Mouse (Mus musculus) stomach, postnatal 0 days (tissue): Measurements from ENCODE around the gene Trim11. TPM values are rescaled to one million over a fixed set of nuclear protein-coding genes. Genes with fewer than 3 reads are reported as not detected.
A peak's percentile ranks its signal among the peaks of the same experiment; 100 is the strongest.

ENCODE experiments used
- ATAC-seq: fragments of 200-750 bp; cut with Nextera tagmentation; 2 replicates; pipeline ENCODE4 v1.8.0; 2017; ENCODE audit not compliant: low FRiP score, low TSS enrichment
- DNase-seq: peaks from one replicate; pipeline ENCODE4 v3.0.0-alpha.2; 2016; ENCODE audit warnings: low spot score
- H3K27ac ChIP-seq: fragments of 300-500 bp; sonication (generic); replicated peaks from 2 replicates; pipeline ENCODE4 v1.5.1; 2014; ENCODE audit warnings: mild to moderate bottlenecking, control low read depth
- H3K27me3 ChIP-seq: fragments of 300-500 bp; sonication (generic); 2 replicates; pipeline ENCODE4 v1.6.1; 2014; ENCODE audit warnings: low read length; ENCODE audit not compliant: control insufficient read depth, insufficient read depth
- H3K36me3 ChIP-seq: fragments of 300-500 bp; sonication (generic); 2 replicates; pipeline ENCODE4 v1.6.1; 2014; ENCODE audit warnings: low read length, mixed read lengths; ENCODE audit not compliant: control insufficient read depth, insufficient read depth
- H3K4me1 ChIP-seq: fragments of 300-500 bp; sonication (generic); replicated peaks from 2 replicates; pipeline ENCODE4 v1.6.1; 2014; ENCODE audit warnings: antibody characterized with exemption; ENCODE audit not compliant: control insufficient read depth, insufficient read depth
- H3K4me2 ChIP-seq: fragments of 300-500 bp; sonication (generic); replicated peaks from 2 replicates; pipeline ENCODE4 v1.6.1; 2014; ENCODE audit warnings: low read depth, mild to moderate bottlenecking, control low read depth, moderate library complexity
- H3K4me3 ChIP-seq: fragments of 300-500 bp; sonication (generic); 2 replicates; pipeline ENCODE4 v1.5.1; 2014; ENCODE audit warnings: low read depth, low read length, control low read depth
- H3K9ac ChIP-seq: fragments of 300-500 bp; sonication (generic); 2 replicates; pipeline ENCODE4 v1.6.1; 2014; ENCODE audit warnings: mild to moderate bottlenecking, low read length, control low read depth, mixed read lengths
- H3K9me3 ChIP-seq: fragments of 300-500 bp; sonication (generic); 2 replicates; pipeline ENCODE4 v1.6.1; 2016; ENCODE audit warnings: low read length; ENCODE audit not compliant: control insufficient read depth
- CTCF ChIP-seq: IDR thresholded peaks from 2 replicates; pipeline ENCODE4 v1.5.1; 2016; ENCODE audit warnings: antibody characterized with exemption, low read depth, mild to moderate bottlenecking, moderate library complexity
- EP300 ChIP-seq: optimal IDR thresholded peaks from 2 replicates; pipeline ENCODE3; 2016; ENCODE audit warnings: antibody characterized with exemption
- WGBS: fragments of 180-500 bp; shearing (Covaris S2); extraction: QIAGEN DNeasy Blood & Tissue Kit; methylation state at CpG from one replicate; pipeline ENCODE4 v1.1.7; 2014; 5-methylcytosine and 5-hydroxymethylcytosine counted together
- polyA plus RNA-seq: library from polyadenylated mRNA; unstranded; fragments of >200 nt; fragmentation: Nextera tagmentation; extraction: Ambion mirVana; gene quantifications from 2 replicates; pipeline ENCODE4 v1.2.1, GENCODE M21; 2015

Gene Trim11
- polyA plus RNA-seq, 1 experiment from 2014 or later: 11.0 TPM

DNA sequence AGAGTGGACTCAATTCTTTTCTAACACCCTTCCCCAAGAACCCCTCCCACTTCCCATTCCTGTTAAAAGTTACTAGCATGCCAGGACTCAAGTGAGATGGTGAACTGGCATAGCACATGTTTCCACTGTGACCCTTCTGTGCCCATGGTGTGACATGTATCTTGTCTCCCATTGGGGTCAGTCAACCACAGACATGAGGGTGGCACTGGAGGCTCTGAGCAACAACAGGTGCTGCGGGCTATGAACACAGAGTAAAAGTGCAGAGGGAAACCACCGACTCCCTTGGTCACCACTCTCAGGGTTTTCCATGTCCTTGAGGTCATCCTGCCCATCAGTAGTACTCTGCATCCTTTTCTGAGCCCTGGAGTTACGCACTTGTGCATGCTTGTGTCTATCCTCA lies 6.1 kb upstream of the Trim11 start:
- ATAC-seq (no peak), DNase-seq (no peak)
- TF ChIP-seq EP300 (no peak), CTCF (no peak)
- Histone ChIP-seq H3K4me2 (no peak overlapping the region), H3K27ac (no peak overlapping the region), H3K9me3 (no peaks in the 10 kb centered on the region), H3K4me3 (no peak overlapping the region), H3K27me3 (no peaks in the 10 kb centered on the region), H3K4me1 (no peaks in the 10 kb centered on the region), H3K9ac (no peak overlapping the region), H3K36me3 (no peaks in the 10 kb centered on the region)
- WGBS: 95% methylated on average over 3 of the region's 3 CpGs

GRCm38 (mm10) chr11:58974414-58974813 lies 3.5 kb upstream of the Trim11 start:
- Histone ChIP-seq H3K4me2 (no peak overlapping the region), H3K27ac (no peak overlapping the region), H3K9ac (no peak overlapping the region), H3K4me3 (no peak overlapping the region), H3K36me3 (no peaks in the 10 kb centered on the region), H3K4me1 (peaks cover 5% of the 10 kb centered on the region), H3K9me3 (no peaks in the 10 kb centered on the region), H3K27me3 (no peaks in the 10 kb centered on the region)
- TF ChIP-seq CTCF: no peak
- ATAC-seq (no peak), DNase-seq (no peak)
- WGBS: 98% methylated on average over 3 of the region's 3 CpGs

- under 1% methylated on average over 29 of the region's 29 CpGs for WGBS
- TF ChIP-seq CTCF (no peak), EP300 (no peak)
- H3K27me3 ChIP-seq: no peaks in the 10 kb centered on the region
- H3K9ac ChIP-seq: peak overlapping the region; percentile 92
- ATAC-seq (peak; percentile 37; the same call in 1 of the 2 replicates), DNase-seq (peak; percentile 61)
- no peaks in the 10 kb centered on the region for H3K36me3 ChIP-seq
- peak overlapping the region; percentile 85 for H3K27ac ChIP-seq
- no peaks in the 10 kb centered on the region for H3K9me3 ChIP-seq
- H3K4me2 ChIP-seq: peak overlapping the region; percentile 96
- H3K4me3 ChIP-seq: peak overlapping the region; percentile 98
- H3K4me1 ChIP-seq: peaks cover 5% of the 10 kb centered on the region
Observed at GRCm38 (mm10) chr11:58977150-58977549, 743 bp upstream of the Trim11 start.

- H3K36me3 ChIP-seq: no peaks in the 10 kb centered on the region
- H3K4me3 ChIP-seq: peak overlapping the region; percentile 98
- H3K27ac ChIP-seq: peak overlapping the region; percentile 85
- no peak for DNase-seq
- peak overlapping the region; percentile 96 for H3K4me2 ChIP-seq
- under 1% methylated on average over 21 of the region's 21 CpGs for WGBS
- H3K4me1 ChIP-seq: peaks cover 5% of the 10 kb centered on the region
- H3K27me3 ChIP-seq: no peaks in the 10 kb centered on the region
- TF ChIP-seq EP300 (no peak), CTCF (no peak)
- no peaks in the 10 kb centered on the region for H3K9me3 ChIP-seq
- ATAC-seq: no peak; the same call in 1 of the 2 replicates
- H3K9ac ChIP-seq: peak overlapping the region; percentile 92
Observed at GRCm38 (mm10) chr11:58977607-58978026, 276 bp upstream of the Trim11 start.

- H3K27me3 ChIP-seq: no peaks in the 10 kb centered on the region
- H3K9ac ChIP-seq: peak overlapping the region; percentile 92
- WGBS: 1% methylated on average over 5 of the region's 5 CpGs
- peak overlapping the region; percentile 96 for H3K4me2 ChIP-seq
- peaks cover 5% of the 10 kb centered on the region for H3K4me1 ChIP-seq
- H3K4me3 ChIP-seq: peak overlapping the region; percentile 98
- TF ChIP-seq EP300 (no peak), CTCF (no peak)
- ATAC-seq (no peak), DNase-seq (no peak)
- peak overlapping the region; percentile 85 for H3K27ac ChIP-seq
- no peaks in the 10 kb centered on the region for H3K9me3 ChIP-seq
- H3K36me3 ChIP-seq: no peaks in the 10 kb centered on the region; the same call in 1 of the 2 replicates
Observed at GRCm38 (mm10) chr11:58978706-58979030, 775 bp downstream of the Trim11 start.

DNA sequence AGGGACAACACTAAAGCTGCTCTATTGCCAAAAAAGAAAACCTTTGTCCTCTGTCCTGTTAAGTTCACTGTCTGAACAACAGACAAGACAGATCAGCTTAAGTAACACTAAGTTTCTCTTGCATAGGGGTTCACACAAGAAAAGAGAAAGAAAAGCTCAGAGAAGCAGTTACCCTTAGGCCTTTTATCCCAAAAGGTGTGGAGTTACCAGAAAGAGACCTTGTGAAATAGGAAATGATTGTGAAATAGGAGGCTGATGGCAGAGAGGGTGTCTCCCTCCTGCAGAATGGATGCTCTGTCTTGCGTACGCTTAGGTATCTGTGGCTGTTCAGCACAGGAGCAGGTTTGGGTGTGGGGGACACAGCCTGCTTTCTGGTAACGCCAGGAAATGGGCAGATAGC lies 1.3 kb downstream of the Trim11 start:
- H3K27ac ChIP-seq: peak overlapping the region; percentile 65

More for the DNA sequence above, 1.3 kb downstream of the Trim11 start:
- ATAC-seq (no peak), DNase-seq (no peak)
- TF ChIP-seq EP300 (no peak), CTCF (no peak)
- peak overlapping the region; percentile 92 for H3K9ac ChIP-seq
- no peaks in the 10 kb centered on the region for H3K9me3 ChIP-seq
- H3K4me3 ChIP-seq: peak overlapping the region; percentile 98
- H3K27me3 ChIP-seq: no peaks in the 10 kb centered on the region
- peaks cover 5% of the 10 kb centered on the region for H3K4me1 ChIP-seq
- no peaks in the 10 kb centered on the region; the same call in 1 of the 2 replicates for H3K36me3 ChIP-seq
- H3K4me2 ChIP-seq: peak overlapping the region; percentile 96
- WGBS: 54% methylated on average over 3 of the region's 3 CpGs
